Mouse (Mus musculus): ENCODE results near the gene Clec2g.
"Not testable (repeated sequence)": the region's sequence is repeated elsewhere in the genome, so short reads cannot be mapped to it uniquely, and the experiment has no call there.

The Clec2g gene

DNA sequence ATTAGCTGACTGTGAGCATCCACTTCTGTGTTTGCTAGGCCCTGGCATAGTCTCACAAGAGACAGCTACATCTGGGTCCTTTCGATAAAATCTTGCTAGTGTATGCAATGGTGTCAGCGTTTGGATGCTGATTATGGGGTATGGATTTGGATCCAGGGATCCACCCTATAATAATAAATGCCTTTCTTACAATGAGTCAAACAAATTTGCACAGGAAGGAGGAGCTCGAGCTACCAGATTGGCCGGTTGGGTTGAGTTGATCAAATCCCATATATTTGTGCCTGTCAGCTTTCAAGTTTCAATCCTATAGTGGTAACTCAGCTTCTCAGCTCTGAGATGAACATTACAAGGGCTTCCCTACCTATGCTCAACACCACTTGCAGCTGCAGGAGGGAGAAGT lies at the start of gene Clec2g:
Gene Clec2g (plus strand): TSS at position 301 of the 400 bp plus-strand sequence.
- not testable (repeated sequence) for DNase-seq (ENCODE audit: low spot score)

DNA sequence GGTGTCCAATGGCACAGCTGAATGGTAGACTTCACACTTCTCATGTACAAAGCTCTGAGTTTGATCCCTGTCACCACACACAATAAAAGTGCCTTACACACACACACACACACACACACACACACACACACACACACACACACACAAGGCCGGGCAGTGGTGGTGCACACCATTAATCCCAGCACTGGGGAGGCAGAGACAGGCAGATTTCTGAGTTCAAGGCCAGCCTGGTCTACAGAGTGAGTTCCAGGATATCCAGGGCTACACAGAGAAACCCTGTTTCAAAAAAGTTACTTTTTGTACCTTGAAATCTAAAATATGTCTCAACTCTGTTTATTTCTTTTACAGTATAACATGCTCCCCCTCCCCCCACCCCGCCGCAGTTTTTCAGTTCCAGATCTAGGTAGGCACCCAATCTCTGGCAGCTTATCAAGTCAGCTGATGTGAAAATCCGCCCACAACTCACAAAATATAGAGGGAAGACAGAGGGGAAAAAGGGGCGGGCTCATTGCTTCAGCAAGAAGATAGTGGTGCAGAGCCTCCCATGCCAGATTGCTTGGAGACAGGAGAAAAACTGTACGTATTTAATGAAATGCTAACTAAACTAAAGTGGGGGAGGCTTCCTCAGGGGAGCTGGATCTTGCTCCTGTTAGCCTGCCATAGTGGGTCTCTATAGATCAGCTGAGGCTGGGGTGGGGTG lies 46.9 kb upstream of the Clec2g start, which contains the start of gene Clec2i:
Gene Clec2i (plus strand): TSS at position 498 of the 700 bp plus-strand sequence.
- not testable (repeated sequence) for DNase-seq (ENCODE audit: low spot score)

DNA sequence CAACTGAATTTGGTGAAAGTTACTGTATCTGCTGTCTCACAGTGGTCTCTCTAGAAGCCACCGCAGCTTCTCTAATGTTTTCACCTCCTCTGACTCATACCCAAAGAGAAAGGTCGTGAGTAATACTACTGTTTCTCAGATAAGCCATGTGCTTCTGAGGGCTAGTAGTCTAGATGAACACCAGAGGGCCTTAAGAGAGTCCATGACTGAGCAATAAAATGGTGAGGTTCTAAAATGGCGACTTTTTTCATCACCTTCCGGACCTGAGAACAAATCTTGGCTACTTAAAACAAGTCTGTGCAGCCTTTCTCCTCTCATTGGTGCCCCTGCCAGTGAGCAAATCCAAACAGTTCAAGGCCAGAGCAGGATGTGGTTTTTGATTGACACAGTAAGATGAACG lies 45.3 kb upstream of the Clec2g start:
- DNase-seq (ENCODE audit: low spot score), result no peak

DNA sequence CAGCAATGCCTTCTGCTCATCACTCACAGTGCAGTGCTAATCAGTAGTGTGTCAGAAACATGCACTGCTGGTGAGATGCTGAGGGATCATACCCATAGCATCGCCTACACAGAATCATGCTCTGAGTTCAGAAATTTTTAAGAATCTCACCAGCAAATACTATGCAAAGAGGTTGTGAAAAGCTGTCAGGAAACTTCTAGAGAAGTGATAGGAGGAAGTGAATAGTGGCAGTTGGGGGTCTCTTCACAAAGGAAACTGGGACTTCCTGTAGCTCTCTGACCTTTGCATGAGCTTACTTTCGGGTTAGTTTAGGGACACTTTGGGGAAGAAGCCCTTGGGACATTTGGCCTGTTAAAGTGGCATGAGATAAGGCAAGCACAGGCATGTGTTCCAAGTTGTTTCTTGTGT lies 43.2 kb upstream of the Clec2g start, which contains the start of gene BC035044:
Gene BC035044 (minus strand): TSS at position 179 of the 408 bp plus-strand sequence.
- DNase-seq (ENCODE audit: low spot score), result no peak

DNA sequence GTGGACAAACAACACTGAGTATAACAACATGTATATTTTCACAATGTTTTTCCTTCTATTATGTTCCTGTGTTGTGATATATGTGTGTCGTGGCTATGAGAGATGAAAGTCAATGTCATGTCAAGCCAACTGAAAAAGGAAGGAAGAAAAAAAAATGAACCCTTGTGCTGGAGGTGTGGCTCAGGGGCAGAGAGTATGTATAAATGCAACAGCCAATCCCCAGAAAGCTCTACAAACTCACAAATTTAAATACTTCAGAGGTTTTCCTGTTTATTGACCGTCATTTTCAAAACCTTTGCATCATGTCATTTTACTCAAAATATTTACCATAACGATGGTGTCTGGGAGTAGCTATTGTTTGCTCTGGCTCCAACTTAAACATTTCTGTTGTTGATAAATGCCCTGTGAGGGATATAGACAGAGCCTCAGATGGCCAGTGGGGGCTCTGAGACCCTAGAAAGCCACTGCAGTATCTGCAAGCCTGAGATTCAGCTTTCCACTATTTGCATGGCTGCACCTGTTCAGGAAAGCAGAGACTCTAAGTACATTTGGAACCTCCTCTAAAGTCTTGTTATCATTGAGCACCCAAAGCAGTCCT lies 38.7 kb upstream of the Clec2g start:
- no peak for DNase-seq (ENCODE audit: low spot score)

DNA sequence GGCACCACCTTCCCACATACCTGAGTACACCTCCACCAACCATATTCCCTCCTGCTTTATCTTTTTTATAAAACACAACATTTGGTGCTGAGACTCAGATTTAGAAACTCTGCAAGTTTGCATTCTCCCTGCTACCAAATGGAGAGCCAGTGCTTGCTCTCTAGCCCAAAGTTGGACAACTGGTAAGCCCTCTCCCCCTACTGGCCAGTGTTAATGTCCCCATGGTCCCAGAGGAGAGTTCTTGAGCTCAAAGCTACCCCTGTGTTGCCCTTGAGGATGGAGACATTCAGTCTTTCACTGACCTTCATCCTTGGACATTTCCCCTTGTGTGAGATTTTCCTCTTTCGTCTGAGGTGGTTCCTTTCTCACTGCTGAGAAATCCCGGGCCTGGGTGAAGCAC lies 34.1 kb upstream of the Clec2g start:
- no peak for DNase-seq (ENCODE audit: low spot score)

DNA sequence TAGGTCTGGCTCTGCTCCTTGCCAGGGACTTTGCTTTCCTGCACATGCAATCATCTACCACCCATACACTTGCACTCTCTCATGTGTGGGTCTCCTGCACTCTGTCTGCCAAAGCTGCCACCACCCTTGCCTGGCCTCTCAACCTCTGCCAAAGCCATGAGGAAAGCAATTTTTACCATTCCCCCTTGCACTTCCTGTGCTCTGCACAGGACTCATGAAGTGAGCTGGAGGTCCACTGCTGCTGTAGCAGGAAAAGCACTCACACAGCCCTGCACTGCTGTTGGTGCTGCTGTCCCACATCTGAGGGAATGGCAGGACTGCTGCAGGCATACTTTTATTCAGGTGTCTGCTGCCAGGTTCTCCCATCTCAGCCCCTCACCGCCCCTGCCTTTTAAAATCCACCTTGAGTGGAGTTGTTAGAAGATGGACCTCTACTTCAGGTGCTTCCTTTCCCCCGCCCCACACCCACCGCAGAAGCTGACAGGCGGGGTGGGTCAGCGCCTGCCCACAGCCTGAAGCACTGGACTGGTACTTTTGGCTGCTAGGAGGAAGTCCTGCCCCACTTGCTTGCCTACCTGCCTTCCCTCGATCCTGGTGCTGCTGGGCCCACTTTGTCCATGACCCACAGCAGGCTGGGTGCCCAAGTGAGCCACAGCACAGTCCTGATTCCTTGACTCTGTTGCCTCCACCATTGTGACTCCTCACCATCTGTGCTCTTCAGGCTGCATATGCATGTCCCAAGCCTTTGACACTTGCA lies 33.2 kb upstream of the Clec2g start:
- not testable (repeated sequence) for DNase-seq (ENCODE audit: low spot score)

DNA sequence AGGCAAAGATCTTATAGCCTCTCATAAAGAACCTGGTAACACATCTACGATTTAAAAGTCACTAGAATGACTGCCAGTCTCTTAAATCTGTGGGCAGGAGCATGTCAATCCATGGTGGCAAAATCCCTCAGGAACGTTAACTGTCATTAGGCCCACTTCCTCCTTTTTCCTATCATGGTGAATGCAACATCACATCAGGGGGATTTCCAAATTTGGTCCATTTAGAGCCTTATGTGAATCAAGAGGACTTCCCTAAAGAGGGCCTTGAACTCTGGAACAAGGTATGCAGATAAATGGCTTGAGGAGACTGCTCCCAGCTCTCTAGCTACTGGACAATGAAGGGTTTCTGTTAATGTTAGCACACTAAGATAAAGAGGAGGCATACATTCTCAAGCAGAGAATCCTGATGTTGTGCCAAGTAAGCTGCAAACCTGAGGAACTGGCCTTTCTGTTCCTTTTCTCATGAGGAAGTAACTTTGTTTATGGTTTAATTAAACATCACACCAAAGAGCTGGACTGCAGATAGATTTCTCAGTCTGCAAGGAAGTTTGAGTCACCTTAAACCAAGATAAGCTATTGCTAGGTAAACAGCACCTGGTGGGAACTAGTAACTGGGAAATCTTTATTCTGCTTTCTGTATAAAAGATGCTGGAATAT lies 20.5 kb upstream of the Clec2g start:
- DNase-seq (ENCODE audit: low spot score), result no peak

DNA sequence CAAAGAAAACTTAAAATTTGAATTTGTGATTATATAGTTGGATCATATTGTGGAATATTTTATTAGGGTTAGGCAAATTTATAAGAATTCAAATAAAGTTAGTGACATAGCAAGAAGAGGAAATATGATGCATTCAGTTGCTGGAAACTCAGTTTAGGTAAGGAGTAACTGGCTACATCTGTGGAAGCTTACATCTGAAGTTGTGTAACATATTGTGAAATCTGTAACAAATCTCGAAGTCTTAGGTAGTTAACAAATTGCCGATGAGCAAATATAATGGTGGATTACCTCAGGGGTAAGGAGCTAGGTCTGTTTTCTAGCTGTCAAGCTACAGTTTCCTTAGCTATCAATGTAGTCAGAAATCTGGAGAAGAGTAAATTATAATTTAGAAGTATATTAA lies 16.9 kb upstream of the Clec2g start:
- no peak for DNase-seq (ENCODE audit: low spot score)

DNA sequence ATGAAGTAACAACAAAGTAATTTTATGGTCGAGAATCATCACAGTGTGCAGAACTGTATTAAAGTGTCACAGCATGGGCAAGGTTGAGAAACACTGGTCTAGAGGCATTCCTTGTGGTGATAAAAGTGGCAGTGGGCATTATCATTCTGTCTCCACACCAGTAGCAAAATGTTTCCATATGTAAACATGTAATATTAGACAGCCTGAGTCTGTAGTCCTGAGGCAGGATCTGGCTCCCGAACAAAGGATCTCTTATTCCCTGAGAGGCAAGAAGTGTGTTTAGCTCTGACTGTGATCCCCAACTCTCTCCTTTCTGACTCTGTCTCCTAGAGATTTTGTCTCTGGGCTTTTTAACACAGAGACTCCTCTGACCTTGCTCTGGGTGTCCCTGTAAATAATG lies 1.1 kb upstream of the Clec2g start:
- no peak for DNase-seq (ENCODE audit: low spot score)

DNA sequence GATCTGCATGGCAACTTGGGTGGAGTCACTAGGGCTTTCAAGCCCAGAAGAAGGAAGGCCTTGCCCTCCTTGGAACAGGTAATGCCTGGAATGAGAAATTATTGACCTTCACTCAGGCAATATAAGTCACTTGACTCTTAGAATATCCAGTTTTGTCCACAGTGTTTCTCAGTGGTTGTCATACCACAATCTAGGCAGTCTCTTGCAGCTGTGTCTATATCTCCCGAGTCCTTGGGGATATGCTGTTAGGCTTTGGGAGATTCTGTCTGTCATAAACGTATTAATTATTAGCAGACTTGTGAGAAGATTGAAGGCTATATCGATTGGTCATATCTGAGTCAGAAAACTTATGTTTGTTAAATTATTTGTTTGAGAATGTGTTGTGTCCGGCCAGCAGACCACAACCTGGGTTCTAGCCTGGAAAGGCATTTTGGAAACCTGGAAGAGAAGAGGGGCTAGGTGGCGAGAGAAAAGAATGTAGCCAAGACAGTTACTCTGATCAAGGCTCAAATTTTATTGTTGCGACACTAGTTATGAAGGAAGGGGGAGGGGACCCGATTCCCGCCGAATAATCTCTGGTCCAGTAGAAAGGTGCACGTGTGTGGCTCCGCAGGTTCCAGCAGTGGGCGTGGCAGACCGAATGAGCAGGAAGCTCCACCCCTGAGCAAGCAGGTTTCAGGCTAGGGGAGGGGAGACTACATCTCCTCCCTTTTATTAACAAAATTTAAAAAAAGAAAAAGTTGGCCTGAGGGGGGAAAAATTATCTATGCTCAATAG lies 1.9 kb downstream of the Clec2g start:
- not testable (repeated sequence) for DNase-seq (ENCODE audit: low spot score)

DNA sequence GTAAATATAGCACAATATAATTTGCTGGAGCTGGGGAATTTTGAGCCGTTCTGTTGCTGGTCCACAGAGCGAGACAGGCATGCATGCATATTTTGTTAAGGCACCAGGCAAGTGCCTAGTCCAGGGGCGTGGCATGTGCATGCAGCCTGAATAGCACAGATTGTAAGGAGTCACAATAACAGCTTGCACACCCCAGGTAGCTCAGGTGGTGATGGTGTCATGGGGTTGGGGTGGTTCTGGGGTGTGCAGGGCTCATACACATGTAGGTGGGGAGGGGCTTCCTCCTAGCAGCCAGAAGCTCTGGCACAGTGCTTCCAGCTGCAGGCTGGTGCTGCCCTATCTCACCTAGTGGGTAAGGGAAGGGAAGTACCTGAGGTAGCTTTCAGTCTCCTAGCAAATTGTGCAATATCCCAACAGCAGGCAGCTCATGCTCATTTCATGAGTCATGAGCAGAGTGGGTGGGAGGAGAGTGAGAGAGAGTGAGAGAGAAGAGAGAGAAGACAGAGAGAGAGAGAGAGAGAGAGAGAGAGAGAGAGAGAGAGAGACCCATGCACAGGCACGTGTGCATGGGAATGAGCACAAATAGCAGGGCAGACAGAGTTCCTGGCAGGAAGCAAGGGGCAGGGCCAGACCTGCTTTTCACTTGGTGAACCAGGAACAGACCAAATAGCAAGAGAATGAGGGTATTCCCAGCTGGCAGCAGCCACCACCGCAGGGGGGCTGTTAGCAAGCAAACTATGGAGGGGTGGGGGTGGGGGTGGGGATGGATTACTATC lies 7.7 kb downstream of the Clec2g start:
- no peak for DNase-seq (ENCODE audit: low spot score)

DNA sequence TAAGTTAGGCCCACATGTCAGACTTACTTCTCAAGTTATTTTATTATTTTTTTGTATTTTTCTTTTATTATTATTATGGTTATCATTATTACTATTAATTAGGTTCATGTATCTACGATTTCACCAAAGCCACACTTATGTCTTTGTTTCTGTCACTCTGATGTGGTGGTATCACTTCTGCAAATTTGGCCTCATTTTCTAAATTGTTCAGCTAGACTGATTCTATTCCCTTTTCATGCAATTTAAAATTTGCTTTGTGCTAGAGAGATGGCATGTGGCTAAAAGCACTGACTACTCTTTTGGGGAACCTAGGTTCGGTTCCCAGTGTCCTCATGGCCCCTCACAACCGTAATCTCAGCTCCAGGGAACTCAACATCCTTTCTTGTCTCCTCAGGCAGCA lies 11.4 kb downstream of the Clec2g start:
- DNase-seq (ENCODE audit: low spot score), result no peak

DNA sequence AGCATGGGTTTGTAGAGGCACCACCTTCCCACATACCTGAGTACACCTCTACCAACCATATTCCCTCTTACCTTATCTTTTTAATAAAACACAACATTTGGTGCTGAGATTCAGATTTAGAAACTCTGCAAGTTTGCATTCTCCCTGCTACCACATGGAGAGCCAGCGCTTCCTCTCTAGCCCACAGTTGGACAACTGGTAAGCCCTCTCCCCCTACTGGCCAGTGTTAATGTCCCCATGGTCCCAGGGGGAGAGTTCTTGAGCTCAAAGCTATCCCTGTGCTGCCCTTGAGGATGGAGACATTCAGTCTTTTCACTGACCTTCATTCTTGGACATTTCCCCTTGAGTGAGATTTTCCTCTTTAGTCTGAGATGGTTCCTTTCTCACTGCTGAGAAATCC lies 26.9 kb downstream of the Clec2g start:
- no peak for DNase-seq (ENCODE audit: low spot score)

DNA sequence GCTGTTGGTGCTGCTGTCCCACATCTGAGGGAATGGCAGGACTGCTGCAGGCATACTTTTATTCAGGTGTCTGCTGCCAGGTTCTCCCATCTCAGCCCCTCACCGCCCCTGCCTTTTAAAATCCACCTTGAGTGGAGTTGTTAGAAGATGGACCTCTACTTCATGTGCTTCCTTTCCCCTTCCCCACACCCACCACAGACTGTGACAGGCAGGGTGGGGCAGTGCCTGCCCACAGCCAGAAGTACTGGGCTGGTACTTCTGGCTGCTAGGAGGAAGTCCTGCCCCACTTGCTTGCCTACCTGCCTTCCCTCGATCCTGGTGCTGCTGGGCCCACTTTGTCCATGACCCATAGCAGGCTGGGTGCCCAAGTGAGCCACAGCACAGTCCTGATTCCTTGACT lies 27.9 kb downstream of the Clec2g start:
- DNase-seq (ENCODE audit: low spot score), result not testable (repeated sequence)

DNA sequence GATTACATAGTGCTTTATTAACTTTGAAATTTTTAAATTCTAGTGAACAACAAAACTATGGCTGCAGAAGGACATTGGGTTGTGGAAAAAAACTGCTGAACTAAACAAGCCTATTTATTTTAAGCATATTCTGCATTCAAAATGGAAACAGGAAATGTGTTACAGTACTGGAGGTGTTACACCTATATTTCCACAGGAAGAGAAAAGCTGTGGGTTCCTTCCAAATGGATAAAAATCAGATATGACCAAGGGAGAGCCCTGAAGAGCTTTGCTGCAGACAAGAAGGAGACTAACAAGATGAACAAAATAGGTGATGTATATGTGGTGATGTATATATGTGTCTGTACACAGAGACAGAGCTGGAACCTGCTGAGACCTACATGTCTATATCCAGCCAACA lies 30.3 kb downstream of the Clec2g start:
- DNase-seq (ENCODE audit: low spot score), result no peak

DNA sequence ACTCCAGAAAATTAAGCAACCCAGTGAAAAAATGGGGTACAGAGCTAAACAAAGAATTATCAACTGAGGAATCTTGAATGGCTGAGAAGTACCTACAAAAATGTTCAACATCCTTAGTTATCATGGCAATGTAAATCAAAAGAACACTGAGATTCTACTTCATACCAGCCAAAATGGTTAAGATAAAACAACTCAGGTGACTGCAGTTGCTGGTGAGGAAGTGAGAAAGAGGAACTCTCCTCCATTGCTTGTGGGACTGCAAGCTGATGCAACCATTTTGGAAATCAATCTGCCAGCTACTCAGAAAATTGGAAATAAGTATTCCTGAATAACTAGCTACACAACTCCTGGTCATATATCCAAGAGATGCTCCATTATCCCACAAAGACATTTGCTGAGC lies 34.3 kb downstream of the Clec2g start:
- no peak for DNase-seq (ENCODE audit: low spot score)

DNA sequence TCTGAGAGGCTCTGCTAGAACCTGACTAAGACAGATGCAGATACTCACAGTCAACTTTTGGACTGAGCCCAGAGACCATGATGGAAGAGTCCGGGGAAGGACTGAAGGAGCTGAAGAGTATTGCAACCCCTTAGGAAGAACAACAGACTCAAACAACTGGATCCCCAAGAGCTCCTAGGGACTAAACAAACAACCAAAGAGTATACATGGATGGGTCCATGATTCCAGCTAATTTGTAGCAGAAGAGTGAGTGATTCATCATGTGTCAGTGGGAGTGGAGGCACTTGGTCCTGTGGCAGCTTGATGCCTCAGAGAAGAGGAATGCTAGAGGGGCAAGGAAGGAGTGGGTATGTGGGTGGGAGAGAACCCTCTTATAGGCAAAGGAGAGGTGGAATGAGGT lies 35.6 kb downstream of the Clec2g start:
- DNase-seq (ENCODE audit: low spot score), result no peak

DNA sequence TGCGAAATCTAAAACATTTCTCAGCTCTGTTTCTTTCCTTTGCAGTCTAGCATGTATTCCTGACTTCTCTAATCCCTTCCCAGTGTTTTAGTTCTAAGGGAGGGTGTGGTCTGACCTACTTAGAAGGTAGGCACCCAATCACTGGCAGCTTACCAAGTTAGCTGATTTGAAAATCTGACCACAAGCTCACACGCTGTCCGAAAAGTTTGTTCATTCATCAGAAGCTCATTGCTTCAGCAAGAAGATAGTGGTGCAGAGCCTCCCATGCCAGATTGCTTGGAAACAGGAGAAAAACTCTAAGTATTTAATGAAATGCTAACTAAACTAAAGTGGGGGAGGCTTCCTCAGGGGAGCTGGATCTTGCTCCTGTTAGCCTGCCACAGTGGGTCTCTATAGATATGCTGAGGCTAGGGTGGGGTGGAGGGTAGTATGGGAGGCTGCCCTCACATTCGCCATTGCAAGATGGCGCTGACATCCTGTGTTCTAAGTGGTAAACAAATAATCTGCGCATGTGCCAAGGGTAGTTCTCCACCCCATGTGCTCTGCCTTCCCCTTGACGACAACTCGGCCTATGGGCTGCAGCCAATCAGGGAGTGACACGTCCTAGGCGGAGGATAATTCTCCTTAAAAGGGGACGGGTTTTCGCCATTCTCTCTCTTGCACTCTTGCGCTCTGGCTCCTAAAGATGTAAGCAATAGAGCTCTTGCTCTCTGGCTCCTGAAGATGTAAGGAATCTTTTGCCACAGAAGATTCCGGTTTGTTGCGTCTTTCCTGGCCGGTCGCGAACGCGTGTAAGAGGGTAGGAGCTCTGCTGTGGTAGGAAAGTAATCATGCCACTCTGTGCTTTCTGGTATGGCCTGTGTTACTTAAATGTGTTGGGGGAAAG lies 36.6 kb downstream of the Clec2g start:
- DNase-seq (ENCODE audit: low spot score), result not testable (repeated sequence)

All from retina, embryonic 14.5 days (tissue).